Mouse (Mus musculus): Measurements from ENCODE around the gene Car5a.
A peak's percentile ranks its signal among the peaks of the same experiment; 100 is the strongest.

The Car5a gene

DNA sequence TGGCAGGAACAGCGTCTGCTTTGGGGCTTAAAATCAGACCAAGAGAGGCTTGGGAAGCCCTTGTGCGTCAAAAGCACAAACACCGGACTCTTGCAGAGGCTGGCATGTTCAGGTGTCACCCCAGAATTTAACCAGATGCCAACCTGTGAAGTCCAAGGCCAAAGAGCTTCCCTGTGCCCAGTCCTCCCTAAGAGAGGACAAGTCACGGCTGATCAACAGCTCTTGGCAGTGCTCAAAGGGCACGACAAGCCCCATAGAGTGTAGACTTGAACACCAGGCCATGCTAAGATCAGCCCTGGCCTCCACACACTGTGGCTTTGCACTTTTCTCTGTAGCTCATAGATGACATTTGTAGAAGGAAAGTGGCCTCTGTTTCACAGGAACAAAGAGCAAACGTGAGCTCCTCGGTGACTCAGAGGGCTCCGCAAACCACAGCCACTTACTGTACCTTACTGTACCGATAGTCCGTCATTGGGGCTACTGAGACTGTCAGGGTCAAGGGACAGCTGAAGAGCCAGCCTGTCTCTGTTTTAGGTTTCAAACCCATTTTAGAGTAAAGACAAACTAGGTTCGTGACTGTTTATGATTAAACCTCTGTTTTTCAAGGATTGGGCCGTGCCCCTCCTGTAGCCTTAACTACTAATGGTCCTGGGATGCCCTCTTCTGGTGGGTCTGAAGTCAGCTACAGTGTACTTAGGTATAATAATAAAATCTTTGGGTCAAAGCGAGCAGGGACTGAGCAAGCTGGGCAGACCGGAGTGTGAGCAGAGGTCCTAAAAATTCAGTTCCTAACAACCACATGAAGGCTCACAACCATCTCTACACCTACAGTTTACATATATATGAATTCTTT lies 11.8 kb downstream of the Car5a start:
- DNase-seq = no peak

DNA sequence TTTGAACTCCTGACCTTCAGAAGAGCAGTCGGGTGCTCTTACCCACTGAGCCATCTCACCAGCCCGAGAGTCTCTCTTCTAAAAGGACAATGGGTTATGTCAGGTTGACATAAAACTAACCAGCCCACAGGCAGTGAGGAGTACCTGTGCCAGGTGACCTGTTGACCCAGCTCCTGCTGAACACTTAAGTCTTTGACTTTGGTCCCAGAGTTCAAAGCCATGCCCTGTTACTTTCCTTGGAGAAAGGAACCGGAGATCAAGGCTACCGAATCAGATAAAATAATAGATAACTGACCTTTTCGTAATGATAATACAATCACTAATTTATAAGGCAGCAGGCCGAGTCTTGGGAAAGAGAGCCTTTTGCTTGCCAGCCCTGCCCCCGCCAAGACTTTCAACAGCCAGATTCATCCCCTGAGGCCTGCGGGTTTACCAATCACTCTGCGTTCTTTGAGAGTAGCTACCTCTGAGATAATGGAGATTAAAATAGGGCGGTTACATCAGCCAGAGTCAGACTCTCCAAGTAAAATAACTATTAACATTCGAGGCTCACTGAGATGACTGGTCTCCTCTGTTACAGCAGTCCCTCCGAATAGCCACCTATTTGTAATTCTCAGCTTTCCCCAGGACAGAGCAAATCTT lies 12.6 kb downstream of the Car5a start:
- no peak for DNase-seq

DNA sequence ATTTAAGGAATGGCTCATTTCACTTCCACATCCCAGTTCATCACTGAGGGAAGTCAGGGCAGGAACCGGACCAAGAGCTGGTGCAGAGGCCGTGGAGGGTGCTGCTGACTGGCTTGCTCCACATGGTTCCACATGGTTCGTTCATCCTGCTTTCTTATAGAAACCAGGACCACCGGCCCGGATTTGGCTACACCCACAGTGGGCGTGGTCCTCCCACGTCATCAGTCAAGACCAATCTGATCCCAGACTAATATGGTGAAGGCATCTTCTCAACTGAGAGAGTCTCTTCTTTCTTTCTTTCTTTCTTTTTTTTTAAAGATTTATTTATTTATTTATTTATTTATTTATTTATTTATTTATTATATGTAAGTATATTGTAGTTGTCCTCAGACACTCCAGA lies 13.1 kb downstream of the Car5a start:
- no peak for DNase-seq

DNA sequence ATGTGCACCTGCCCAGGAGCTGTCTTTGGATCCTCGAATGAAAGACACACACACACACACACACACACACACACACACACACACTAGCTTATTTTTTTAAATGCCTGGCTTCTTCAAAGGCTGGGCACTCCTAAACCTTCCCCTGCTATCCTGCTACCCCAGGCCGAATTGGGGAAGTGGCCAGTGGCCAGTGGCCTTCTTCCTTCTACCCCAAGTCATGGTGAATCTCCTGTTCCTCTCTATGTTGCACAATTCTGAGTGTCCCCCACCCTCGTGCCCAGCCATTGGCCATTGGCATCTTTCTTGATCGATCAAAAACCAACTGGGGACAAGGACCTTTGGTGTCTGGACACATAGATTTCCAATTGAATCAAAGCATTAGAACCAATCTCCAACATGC lies 14.7 kb downstream of the Car5a start:
- no peak for DNase-seq

DNA sequence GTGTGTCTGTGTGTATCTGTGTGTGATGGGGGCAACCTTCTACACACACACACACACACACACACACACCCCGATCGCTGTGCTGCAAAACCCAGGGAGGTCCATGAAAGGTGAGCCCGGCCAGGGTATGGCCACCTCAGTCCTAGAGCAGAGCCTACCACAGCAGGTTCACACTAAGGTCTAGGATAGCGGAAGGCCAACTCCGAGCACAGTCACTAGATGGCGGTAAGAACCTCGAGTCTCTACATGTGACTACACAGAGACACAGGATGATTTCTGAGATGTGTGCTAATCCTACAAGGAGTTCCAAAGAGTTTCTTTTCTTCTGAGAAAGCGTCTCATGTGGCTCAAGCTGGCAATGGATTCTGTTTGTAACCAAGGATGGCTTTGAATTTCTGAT lies 17.4 kb downstream of the Car5a start:
- DNase-seq = no peak

DNA sequence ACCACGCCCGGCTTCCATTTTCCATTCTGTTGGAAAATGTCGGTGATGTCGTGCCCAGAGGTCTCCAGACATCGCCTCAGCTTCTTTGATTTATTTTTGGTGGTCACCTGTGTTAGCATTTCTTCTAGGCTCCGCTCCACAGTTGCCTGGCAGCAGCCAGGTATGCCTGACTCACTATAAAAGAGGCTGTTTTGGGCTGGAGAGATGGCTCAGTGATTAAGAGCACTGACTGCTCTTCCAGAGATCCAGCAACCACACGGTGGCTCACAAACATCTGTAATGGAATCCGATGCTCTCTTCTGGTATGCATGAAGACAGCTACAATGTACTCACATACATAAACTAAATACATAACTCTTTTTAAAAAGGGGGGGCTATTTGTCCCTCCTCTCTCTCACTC lies 18.4 kb downstream of the Car5a start:
- DNase-seq = no peak

DNA sequence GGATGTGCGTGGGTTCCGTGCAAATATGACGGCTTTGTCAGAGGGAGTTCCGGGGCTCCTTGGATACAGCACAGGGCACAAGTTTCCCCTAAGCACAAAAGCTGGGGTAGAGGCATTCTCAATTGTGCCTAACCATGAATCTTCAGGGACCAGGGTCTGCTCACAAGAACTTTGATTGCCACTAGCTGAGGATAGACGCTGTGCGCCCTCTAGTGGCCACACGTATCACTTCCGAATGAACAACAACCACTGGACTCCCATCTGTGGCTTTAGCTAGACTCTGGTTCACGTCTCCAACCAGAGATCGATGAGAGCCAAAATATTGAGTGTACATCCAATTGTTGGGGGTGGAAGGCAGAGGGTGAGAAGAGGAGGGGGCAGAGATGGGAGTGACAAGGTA lies 19.1 kb downstream of the Car5a start:
- peak; percentile 57 for DNase-seq

DNA sequence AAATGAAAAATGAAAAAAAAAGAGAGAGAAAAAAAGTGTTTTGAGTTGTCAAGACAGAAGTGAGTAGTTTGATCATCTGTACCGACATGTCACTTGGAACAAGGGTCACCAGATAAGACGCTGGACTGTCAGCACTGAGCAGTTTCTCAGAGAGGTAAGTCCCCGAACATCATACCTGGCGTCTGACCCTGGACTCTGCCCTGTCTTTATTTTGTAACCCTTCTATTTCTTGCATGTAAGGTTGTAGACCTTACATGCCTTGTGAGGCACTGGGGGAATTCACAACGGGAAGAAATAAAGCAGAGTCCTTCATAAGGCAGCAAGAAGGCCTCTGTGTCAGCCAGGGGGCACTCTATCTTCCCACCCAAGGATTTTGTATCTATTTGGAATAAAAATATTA lies 20.0 kb downstream of the Car5a start:
- DNase-seq = no peak

DNA sequence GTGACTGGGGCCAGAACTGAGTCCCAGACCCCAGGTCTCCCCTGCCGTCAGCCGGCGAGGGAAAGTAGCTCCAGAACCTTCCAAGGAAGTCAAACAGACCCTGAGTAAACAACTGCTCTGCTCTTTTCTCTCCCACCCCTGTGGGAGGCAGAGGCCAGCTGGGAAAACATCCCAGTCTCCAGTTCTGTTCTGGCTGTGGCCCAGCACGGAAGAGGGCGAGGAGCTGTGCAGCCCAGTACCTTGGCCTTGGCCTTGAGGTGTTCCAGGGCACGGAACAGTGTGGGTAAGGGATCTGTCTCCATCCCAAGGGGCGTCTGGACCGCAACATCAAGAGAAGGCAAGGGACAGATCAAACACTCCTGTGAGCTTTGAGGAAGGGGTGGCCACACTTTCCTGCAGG lies 22.6 kb downstream of the Car5a start:
- DNase-seq = no peak

DNA sequence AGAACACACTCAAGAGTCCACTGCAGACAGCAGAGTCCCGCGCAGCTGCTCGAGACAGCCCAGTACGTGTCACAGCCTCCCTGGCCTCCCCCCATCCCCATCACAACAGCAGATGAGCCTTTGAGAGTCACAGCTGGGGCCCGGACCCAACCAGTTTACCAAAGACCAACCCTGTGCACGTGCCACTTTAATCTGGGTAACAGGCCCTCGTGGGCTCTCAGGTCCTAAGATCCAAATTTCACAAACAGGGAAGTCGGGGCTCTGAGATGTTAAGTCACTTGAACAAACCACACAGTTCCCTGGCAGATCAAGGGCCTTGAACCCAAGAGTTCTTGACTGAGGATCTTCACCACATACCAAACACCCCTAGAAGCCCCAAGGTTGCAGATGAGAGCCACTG lies 23.1 kb downstream of the Car5a start:
- no peak for DNase-seq

DNA sequence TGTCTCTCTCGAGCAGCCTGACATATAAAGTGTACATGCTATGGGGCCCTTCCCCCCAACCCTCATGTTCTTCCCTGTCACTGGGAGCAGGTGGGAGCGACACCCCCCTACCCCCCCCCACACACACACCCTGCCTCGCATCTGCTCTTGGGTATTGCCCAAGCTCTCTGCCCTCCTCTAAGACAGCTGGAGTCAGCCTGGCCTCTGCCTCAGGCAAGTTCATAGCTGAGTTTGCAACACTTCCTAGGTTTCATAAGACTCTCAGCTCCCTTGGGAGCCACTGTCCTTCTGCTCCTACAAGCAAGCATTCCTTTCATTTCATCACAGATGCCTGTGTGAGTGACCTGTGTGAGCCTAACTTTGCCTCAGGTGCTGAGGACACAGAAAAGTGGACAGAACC lies 25.0 kb downstream of the Car5a start:
- no peak for DNase-seq

DNA sequence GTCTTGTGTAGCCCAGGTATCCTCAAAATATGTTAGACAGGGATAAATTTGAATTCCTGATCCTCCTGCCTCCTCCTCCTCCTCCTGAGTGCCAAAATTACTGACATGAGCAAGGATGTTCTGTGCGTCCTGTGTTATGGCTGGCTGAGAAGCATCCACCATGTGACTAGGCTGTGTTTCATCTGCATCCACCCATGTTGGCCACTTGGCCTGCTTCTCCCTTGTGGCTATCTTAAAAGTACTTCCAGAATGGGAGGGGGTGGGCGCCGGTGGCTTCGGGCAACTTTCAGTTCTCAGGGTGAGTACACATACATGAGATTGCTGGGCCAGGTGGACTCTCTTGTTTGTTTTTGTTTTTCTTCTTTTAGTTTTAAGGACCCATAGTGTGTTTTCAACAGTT lies 25.5 kb downstream of the Car5a start:
- no peak for DNase-seq

DNA sequence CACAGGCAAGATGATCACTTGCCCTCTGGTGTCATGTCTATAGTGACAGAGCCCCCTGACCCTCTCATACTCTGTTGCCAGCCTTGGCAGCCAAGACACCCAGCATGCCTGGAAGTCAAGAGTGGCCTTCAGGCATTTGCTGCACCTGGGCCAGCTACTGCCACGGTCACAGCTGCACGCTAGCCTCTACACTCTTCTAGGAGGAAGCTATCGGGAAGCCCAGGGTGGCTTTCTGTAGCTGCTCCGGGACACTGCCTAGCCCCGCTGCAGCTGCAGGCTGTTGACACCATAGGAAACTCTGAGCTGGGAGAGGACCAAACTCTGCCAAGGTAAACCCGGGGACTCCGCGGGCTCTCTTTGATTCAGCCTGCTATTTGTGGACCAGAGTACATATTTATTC lies 31.3 kb downstream of the Car5a start:
- DNase-seq = no peak

DNA sequence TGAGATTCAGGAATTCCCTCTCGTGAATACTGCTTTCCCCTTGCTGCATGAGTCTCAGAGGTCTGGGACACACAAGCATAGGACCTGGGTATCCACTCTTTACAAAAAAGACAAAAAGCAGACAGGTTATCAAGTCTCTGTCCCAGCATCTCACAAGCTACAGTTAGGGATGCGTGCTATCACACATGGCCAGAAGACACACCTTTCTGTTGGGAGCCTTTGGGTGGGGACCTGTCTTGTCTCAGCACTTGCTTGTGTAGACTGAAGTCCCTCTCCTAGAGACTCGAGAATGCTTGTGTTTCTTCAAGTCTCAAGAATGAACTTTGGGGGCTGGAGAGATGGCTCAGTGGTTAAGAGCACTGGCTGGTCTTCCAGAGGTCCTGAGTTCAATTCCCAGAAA lies 31.9 kb downstream of the Car5a start:
- DNase-seq = no peak

DNA sequence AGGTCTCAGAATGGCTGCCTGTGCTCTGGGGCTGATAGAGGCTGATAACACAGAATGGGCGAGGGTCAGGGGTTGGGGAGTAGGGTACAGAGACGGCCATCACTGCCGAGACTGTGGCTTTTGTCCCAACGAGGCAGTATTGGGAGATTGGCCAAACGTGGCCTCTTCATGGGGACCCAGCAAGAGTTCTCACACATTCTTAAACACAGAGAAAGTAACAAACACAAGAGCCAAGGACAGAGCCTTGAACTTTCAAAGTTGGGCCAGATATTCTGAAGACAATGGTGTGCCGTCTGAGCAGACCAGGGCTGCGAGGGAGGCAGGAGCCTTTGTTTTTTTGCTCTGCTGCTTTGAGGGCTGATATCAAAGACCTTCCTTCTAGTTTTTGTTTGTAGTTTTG lies 32.7 kb downstream of the Car5a start:
- no peak for DNase-seq

DNA sequence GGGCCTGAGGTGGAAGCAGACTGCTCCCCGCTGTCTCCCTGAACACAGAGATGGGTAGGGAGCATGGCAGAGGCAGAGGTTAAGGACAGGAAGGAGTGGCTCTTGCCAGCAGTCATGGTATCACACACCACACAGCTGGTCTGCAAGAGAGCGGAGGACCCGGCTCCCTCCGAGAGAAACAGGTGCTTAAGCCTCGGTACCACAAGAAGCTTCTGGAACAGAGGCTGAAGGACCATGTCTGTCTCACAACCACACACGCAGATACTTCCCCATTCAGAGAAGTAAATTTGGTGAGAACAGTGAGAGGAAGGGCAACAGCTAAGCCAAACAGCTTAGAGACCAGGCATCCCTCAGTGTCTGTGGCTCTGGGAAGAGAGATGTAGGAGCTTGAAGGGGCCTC lies 33.3 kb downstream of the Car5a start:
- DNase-seq = no peak

DNA sequence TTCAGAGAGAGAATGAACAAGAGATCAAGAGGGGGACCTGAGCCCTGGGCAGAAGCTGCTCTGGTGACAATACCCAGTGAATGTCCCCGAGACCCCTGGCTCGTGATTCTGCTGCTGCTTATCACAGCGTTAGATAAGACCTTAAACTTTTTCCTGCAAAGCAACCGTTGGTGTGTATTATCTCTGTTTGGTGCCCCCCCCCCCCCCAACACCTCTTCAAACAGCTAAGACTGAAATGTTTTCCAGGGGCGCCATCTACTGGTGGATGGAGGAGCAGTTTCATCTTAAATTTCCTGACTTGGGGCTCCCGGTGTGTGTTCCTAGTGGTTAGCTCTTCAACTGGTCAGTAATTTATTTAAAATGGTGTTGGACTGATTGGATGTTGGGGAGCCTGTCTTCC lies 35.0 kb downstream of the Car5a start:
- peak; percentile 62 for DNase-seq

DNA sequence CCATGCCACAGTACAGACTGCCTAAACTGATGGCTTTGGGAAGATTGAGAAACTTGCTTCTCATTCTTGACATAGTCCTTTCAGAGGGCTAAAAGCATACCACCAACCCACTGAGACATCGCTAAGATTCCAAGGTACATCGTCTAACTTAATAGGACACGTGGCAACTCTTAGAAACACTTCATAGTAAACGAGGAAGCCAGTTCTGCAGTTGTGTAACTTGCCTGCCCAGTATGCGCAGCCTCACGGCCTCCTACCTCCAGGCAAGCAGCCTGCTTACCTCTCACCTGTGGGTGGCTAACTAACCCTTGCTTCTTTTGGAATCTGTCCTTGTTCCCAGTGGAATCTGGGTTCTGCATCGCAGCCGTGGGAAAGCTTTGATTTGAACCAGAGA lies 35.6 kb downstream of the Car5a start:
- no peak for DNase-seq

DNA sequence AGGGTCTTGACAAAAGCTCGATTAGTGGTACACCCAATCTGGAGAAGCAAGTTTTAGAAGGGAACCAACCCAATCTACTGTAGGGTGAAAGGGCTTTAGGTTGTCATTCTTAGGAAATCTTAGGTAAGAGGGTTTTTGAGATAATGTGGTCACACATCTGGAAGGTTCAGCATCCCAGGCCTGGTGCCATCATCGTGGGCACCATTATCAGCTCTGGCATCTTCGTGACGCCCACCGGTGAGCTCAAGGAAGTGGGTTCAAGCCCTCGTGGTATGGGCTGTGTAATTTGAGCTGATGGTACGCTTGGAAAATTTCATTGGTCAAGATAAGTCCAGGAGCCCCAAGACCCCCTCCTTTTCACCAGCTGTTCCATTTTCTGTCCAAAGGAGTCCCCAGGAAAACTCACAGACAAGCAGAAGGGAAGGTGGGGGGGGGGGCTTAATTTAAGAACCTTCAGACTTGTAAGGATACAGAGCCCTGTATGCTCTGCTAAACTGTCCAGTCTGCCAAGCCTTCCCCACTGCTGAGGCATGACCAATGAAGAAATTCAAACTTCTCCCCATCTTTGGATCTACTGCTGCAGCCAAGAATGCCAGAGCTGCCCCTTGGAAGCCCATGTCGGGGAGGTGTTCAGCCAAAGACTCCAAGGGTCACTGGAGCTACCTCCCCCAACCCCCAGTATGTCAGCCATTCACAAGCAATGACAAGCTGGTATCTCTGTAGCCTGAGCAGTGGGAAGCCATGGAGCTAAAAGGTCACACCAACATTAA lies 36.1 kb downstream of the Car5a start:
- no peak for DNase-seq

DNA sequence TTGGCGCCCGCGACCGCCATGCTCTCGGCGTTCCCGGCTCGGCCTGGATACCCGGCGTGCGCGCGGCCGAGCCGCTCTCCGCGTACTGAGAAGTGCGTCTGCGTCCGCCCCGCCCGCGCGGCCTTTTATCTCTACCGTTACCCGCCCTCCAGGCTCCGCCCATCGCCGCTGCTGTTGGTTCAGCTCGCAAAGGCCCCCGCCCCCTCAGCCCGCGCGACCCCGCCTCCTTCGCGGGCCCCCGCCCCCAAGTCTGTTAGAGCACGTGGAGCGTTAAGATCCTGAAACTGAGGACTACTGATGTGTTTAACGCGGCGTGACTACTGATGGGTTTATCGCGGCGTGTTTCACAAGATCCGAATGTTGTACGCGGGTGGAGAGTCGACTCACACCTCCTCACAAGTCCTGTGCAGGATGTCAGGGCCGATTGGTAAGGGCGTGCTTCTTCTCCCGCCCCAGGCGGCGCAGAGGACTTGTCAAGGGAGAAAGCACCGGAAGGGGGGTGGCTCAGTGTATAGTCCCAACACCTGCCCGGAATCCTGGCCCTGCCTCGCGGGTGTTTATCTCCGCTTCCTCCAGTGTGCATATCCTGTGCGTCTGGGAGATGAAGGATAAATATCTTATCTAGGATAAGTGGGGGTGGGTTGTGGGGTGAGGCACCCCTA lies 37.0 kb downstream of the Car5a start, which contains the start of gene Slc7a5:
TSS of gene Slc7a5 (minus strand) at position 108 of the 662 bp plus-strand sequence.
- DNase-seq = peak; percentile 95

DNA sequence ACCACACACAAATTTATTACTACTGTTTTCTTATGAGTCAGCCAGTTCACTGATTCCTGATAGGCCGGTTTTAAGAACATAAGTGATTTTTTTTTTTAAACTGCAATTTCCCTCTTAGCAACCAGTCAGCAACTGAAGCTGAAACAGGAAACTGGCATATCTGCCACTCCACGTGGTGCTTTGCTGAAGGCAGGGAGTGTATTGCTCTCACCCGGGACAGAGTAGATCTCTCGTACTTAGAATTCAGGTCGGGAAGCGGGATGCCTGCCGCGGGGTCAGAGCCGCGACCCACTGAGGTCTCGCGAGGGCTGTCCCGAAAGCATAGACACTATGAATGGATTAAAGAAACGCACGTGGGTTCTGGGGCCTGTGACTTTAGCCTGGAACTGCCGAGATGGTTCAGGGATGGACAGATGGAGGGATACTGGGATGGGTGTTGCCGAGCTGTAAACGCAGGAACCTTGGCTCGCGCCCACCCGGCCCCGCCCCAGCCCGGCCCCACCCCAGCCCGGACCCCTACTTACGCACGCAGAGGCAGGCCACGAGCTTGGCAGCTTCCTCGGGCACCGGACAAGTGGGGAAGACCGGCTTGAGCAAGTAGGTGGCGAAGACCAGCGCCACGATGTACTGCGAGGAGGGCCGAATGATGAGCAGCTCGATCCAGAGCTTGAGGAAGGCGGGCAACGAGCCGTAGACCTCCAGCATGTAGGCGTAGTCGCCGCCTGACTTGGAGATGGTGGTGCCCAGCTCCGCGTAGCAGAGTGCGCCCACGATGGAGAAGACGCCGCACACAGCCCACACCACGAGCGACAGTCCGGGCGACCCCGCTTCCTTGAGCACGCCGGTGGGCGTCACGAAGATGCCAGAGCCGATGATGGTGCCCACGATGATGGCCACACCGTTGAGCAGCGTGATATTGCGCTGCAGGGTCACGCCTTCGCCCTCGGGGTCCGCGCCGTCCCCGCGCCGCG lies 37.9 kb downstream of the Car5a start:
- DNase-seq = peak; percentile 58

DNA sequence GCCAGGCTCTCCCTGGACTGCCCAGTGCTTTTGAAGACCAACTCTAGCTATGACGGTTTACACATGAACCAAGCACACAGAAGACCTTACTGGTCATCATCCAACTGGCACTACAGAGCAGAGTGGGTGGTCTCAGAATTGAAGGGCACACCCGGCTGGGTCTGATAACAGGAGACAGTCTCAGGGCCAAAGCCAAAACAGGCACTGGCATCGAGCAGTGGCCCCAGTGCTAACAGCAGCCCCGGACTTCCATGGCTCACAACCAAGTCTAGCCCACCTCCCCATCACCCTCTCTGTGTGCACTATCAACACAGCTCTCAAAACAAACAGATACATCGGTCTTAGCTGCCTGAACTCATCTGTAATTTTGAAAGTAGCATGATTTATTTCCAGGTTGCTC lies 38.8 kb downstream of the Car5a start:
- no peak for DNase-seq
